Mouse (Mus musculus) small intestine, adult 2 months (tissue): ENCODE measurements around the gene Eif3g.

Source experiments
- CTCF ChIP-seq: fragments of 200-500 bp; IDR thresholded peaks from 2 replicates; pipeline ENCODE4 v1.5.1; 2012; ENCODE audit warnings: low read depth, mild to moderate bottlenecking, control low read depth, inconsistent platforms, low read length, moderate library complexity, mixed read lengths; ENCODE audit not compliant: insufficient replicate concordance, insufficient read length; ENCODE audit errors: extremely low read depth
- POLR2A ChIP-seq: fragments of 200-500 bp; IDR thresholded peaks from 2 replicates; pipeline ENCODE4 v1.6.1; 2012; ENCODE audit warnings: low read depth, mild to moderate bottlenecking, control low read depth, inconsistent platforms, low read length, moderate library complexity

DNA sequence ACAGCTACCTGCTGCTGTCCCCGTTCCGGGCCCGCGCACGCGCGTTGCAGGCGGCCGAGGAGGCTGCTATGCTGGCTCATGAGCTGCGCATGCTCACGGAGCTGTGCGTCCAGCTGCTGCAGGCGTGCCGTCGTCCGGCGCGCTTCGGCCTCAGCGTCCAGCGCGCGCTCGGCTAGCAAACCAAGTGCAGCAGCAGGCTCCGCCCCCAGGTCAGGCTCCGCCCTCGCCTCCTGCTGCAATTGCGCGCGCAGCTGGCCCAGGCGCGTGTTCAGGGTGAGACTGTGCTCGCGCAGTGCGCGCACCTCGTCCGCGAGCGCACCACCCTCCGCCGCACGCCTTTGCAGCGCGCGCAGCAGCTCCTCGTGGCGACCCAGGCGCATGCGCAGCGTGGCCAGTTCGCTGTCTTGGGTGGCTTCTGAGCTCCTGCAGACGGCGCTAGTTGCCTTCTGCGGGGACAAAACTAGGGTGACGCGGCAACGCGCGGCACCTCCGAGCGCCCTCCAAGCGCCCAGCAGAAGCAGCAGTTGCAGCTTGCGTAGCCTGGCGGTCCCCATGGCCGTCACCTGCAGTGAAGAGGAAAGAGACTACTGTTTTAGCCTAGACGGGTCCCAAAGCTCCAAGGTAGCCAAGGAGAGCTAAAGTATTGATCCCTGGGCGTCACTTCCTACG is 20.2 kb downstream of the Eif3g start:
- peak; percentile 59; the same call in 1 of the 2 replicates for TF ChIP-seq CTCF
- TF ChIP-seq POLR2A = peak; percentile 87
